Mouse (Mus musculus) cerebellum, postnatal 14 days (tissue): ENCODE measurements around the gene Zswim8.

Source experiments
- DNase-seq, 2 experiments: peaks; one replicate each; pipeline ENCODE4 v3.0.0; 2021; ENCODE audit warnings: mixed read lengths in 2 of 2

Zswim8 gene

DNA sequence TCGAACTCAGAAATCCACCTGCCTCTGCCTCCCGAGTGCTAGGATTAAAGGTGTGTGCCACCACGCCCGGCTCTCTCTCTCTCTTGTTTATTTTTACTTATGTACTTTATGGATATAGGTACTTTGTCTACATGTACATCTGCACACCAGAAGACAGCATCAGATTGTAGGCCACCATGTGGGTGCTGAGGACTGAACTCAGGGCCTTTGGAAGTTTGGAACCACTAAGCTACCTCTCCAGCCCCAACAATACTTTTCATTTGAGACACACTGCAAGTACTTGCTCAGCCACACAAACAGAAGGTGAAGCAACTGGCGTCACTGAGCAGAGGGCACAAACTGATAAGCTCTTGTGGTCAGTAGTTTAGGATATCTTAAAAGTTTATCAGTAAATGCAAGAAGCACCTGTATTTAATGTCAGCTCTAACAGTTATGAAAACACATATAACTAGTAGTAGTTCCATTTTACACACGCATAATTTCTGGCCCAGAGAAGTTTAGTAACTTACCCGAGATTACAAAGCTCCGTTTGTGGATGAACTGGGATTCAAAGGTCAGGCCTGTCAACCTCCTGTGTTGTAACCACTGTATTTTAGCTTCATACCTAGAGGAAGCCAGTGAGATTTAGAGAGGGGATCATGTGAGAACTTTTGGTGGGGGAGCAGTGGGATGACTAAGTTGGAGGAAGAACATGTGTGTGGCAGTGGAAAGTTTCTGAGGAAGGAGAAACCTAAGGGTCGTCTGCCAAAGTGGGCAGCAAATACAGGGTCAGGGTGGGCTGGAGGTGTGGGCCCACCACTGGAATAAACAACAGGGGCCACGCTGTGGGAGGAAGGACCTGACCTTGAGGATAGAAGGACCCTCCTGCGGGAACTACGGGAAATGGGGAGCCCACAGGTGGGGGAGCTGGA is 25.9 kb downstream of the Zswim8 start:
- DNase-seq = no peak

DNA sequence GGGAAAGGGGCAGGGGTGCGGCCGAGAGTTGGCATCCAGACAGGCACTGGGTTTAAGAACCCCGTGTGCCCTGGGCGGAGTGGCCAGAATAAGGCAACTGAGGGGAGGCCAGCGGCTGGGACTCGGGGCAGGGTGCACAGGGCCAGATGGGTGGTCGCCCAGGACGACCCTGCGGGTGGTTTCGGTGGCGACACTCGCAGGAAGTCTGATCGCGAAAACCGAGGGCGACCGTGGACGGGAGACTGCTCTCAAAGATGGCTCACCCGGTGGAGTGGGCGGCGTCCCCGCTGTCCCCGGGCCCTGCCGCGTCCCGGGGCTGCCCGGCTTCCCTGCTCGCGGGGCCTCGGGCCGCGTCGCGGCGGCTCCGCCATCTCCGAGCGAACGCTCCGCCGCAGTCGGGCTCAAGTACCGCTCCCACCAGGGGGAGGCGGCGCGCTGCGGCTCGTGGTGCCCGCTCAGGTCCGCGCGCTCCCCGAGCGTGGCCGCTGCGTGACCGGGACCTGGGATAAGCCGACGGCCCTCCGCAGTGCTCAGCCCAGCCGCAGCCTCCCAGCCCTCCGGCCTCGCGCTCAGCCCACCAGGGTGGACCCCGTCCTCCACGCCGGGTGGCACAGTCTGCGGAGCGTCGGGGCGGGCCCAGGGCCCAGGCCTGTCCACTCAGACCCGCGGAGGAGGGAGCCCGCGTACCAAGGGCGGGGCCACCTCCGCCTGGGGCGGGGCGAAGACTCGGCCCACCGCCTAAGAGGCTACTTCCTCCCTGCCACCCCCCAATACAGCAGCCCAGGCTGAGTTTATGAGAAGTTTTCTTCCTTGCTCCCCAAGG is 26.8 kb downstream of the Zswim8 start, which contains the start of gene Ndst2:
Gene Ndst2, minus strand, starts transcription at position 611 of the 823 bp plus-strand sequence.
- peak; percentile 88 to 92 for DNase-seq

DNA sequence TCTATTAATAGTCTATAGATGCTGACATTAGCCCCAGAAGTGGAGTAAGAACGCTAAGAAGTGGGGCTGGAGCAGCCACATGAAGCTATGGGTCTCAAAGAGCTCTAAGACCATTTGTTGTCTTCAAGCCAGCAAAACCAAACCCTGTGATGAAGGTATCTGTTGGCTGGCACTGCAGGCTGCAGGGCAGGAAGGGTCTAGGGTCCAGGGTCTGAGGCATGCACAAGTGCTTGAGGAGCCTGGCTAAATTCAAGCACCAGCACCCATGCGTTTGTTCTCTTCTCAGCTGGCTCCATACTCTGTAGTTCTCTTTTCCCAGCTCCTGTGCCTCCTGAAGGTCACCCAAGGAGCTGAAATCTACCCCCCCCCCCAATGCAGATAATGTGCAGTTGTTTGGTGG is 27.7 kb downstream of the Zswim8 start:
- no peak for DNase-seq

DNA sequence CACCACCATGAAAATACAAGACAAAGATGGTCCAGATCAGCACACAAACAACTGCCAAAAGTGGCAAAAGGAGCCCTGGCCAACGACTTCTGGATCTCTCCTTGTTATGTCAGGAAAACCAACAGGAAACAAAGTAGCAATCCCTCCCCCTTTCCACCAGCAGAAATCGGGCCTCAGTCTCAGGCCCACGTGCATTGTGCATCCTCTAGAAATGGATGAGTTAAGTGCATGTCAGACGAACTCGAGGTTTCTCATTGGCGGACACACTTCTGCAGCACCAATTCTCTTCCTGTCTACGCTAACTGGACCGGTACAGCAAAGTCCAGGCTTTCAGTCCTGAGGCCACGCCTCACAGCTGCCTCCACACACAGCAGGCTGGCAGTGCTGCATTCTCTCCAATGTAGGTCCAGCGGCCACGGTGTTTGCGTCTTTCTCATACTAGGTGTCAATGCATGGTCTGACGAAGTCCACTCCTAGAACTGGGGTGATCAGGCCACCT is 28.6 kb downstream of the Zswim8 start:
- DNase-seq = no peak

DNA sequence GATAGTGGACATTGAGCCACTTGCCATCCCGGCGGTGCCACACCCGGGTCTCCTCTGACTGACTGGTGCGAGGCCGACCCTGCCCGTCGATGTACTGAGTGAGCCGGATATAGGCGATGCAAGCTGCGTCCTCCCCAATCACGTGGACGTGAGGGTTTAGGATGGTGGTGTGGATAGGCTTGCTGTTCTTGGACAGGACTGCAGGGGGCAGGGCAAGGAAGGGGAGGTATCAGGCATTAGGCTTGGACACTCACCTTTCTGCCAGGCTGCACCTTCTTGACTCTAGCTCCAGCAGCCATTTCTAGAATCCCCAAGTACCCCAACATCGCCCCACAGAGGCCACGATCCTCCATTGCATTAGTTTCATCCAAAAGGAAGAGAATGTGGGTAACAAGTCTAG is 30.0 kb downstream of the Zswim8 start:
- DNase-seq = peak; percentile 63 to 85

DNA sequence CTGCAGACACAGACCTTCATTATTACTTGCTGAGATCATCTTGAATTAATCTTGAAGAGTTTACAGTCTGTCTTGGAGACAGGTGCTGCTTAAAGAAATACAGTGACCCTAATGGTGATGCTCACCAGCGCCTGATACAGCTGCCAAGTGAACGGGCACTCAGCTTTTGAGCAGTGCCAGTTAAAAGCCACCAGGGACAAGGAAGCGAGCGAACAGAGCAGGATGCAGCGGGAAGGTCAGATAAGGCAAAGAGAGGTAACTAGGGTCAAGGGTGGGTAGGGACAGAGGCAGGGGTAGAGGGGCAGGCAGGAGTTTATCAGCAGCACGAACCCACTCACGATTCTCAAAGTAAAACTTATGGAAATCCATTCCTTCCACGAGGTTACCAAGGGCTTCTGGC is 31.2 kb downstream of the Zswim8 start:
- no peak for DNase-seq

DNA sequence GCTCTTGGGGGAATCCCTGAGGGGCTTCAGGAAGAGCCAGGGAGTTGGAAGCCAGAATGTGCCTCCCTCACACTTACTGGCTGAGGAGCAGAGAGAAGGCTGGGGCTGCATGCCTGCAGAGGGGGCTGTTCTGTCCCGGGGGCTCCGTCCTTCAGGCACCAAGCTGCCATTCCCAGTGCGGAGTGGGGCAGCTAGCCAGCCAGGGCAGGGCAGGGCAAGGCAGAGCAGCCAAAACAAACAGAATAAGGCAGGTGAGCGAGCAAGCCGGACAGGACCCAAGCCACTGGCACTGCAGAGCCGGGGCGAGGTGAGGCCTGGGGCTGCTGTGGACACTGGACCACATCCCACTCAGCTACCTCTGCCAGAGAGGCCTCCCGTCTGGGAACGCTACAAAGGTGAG is 33.9 kb downstream of the Zswim8 start:
- DNase-seq = no peak

DNA sequence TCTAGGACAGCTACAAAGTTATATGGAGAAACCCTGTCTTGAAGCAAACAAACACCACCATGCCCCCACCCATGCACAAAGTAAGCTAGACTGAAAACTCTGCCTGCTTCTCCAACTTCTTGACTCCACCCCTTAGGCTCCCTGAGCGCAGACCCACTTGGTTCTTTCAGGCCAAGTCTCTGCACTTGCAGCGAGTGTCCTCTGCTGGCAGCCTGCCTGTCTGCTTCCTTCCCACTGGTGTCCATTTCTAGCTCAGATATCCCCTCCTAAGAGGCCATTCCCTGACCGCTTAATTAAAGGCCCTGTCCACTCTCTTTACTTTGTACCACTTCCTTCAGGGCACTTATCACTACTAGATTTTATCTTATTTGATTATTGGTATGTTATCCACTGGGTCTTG is 36.3 kb downstream of the Zswim8 start:
- DNase-seq = no peak

DNA sequence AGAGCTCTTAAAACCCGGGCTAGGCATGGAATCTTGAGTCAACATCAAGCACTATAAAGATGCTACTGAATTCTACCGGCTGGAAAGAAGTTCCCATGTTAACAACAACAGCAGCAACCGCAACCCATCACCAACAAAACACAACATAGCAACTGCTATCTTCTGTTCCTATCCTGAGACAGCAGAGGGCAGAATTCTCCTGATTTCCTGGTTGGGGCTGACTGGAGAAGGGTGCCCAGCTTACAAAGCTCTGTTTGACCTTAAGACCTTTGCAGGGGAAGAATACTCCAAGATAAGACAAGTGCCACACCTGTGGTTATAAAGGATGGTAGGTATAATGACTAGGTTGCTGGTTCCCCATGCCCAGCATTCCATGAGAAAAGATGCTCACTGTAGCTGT is 39.6 kb downstream of the Zswim8 start:
- no peak for DNase-seq

DNA sequence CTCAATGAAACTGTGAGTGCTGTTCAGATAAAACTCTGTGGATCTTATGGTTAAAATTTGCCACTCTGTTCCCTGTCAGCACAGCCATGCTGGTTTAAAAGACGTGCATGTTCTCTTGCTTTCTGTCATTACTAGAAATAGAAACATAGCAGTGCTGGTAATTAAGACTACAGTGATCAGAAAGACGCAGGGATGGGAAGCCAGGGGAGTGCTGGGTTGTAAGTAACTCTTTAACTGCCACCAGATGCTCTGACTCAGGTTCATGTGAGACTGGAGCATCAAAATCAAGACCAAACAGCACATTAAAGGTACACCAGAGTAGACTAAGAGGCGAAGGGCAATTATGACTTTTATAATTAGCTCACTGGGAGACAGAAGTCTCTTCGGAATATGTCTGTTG is 41.0 kb downstream of the Zswim8 start:
- DNase-seq = no peak

DNA sequence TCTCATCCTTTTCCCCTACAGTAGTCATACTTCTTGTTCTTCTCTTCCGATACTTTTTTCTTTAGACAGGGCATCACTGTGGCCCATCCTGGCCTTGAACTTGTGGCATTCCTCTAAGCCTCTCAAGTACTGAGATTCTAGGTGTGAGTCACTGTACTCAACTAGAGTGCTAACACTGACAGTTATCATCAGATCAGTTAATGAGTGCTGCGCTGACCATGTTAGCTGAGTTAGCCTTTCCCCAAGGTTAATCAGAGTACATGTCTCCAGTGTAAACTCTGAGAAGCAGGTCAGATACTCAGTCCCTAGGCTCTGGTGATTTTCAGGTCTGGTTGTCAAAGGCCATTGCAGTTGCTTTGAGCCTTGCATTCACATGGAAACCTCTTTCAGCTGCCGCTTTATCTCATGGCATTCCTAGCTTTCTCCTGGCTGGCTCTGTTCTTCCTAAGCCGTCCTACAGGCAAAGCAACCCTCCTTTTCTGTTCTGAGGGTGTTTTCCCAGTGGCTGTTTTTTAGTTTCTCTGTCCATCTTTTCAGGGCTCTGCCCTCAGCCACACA is 42.2 kb downstream of the Zswim8 start:
- no peak for DNase-seq

DNA sequence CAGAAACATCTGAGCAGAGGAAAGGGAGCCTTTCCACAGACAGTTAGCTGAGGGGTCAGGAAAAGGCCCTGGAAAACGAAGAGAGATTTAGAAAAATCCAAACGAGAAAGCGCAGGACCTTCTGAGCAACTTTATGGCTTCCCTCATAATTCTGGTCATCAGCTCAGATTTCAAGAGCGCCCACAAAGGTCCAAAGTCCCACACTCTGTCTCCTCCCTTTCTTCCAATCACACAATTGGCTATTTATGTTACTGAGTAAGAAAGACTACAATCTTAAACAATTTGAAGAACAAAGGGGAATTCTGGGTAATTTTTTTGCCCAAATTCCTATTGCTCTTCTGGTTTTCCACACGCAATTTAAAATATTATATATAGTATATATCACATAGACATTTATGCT is 43.2 kb downstream of the Zswim8 start:
- no peak for DNase-seq

DNA sequence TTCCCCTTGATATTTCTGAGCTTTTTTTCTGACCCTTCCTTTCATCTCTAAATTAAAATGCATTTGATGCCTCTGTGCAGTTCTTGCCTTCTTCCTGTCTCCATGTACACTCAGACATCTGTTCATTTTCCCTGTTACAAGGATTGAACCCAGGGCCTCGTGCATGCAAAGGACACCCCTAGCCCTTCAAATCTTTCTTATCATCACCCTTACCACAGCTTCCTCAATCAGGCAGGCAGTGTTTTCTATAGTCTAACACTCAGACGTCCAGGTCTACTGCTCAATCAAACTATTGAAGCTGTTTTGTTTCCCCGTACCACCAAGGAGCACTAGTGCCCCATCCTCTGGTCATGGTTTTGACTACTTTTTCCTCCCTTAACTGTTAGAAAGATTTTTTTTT is 46.4 kb downstream of the Zswim8 start:
- DNase-seq = no peak

DNA sequence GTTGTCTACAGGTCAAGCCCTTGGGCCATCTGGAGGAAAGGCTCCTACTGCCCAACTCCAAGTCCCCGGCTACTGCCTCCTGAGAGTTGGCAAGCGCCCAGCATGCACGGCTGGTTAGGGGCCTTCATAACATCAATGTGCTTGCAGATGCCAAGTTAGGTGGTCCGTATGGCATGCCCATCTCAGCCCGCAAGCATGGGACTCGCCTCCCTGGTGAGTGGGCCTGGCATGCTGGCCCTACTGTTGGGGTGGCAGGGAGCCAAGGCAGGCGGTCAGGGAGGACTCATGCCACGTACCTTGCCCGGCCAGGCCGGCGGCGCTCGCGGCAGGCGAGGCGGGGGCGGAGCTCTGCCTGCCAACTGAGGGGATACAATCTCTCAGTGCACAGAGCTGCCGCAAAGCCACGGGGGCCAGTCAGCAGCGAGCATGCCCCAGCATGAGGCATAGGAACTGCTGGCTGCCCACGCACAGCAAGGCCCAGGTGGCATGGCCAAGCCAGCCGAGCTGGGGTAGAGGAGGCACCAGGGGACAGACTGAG is 50.1 kb downstream of the Zswim8 start:
- DNase-seq = peak; percentile 79 to 88

DNA sequence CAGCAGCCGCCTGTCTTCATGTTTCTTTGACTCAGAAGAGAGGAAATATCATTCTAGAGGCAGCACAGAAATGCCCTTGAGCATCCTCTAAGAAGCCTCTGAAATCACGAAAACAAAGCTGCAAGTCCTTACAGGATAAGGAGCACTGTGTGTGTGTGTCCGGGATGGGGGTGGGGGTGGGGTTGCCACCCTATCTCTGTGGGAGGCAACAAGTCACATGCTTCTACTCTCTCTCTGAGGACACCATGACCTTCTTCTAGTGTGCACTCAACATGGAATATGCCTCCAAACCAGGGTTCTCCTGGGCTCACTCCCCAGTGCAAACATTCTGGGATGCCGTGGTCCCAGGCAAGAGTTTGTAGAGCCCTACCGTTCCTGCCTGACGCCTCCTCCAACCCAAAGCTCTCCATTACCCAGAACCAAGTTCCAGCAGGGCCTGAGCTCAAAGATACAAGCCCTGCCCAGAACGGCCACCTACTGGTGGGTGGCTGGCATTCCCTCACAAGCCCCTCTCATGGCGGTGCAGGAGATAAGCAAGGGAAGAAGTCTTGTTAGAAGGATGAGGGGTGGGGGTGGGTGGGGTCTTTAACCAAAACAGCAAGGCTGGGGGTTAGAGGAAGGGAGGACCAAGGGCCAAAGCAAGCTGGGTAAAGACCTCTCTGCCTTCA is 51.5 kb downstream of the Zswim8 start:
- no peak for DNase-seq

DNA sequence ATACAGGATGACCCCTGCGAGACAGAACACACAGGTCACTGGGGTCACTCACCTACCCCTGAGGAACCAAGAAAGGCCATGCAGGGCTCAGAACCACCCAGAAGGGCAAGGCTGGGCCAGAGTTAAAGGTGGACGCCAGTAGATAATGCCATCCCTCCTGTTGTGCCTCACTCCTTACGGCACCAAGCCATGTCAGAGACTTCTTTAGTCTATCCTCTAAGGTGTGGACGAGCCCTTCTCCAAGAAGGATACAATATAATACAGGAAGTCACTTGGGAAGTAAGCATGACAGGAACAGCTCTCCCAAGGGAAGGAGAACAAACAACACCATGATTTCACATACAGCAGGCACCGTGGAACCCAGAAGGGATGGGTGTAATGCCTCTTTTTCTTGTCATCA is 57.6 kb downstream of the Zswim8 start:
- no peak for DNase-seq

DNA sequence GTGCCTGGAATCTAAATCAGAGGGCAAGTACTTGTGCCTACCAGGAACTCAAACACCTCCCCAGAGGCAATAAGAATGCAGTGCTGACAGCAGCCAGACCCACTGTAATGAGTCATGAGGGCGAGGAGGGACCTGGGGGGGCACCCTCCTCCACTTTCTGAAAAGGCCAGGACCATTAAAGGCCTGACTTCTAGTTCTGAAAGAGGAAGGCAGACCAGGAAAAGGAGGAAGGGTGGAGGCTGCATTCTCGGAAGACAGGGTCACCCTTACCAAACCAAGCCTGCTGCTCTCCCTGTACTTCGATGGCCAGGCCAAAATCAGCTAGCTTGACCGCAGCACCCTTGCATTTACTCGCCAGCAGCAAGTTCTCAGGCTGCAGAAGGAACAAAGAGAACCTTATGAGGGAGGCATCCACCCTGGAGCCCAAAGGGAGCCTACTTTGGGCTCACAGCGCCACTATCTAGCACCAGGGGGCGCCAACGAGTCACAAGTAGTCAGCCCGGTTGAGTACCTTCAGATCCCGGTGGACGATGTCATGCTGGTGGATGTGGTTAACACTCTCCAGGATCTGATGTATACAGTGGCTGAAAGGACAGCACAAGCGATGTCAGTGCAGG is 58.4 kb downstream of the Zswim8 start:
- peak; percentile 90 to 95 for DNase-seq

DNA sequence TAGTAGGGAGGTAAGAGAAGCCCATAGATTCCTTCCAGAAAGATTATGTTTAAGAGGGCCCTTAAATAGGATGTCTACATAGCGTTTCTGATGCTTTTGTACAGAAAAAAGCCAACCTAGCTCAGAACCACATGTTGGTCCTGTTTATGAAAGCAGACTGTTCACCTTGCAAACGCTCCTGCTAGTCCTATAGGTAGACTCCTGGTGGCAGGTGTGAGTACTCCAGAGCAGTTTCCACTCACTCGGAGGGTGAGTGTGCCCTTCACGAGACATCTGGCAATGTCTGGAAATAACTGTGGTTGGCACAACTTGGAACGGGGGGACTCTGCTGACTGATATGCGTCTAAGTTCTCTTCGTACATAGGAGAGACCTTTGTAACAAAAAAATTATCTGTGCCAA is 60.6 kb downstream of the Zswim8 start:
- DNase-seq = no peak

DNA sequence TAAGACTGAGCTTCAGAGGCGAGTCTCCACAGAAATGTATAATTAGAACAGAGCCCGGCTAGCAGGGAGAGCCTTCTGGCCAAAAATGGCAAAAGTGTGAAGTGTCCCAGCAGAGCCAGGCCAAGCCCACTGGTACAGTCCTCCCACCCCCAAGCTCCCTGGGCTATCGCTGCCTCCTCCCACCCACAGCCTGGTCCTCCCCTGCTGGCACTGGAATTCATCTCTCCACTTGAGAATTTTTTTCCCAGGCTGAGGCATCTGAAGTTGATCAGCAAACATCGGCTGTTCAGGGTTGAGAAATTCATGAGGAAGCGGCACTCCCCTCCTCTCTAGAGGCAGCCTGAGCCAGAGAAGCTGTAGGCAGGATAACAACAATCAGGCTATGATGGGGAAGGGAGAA is 61.2 kb downstream of the Zswim8 start:
- DNase-seq = no peak

DNA sequence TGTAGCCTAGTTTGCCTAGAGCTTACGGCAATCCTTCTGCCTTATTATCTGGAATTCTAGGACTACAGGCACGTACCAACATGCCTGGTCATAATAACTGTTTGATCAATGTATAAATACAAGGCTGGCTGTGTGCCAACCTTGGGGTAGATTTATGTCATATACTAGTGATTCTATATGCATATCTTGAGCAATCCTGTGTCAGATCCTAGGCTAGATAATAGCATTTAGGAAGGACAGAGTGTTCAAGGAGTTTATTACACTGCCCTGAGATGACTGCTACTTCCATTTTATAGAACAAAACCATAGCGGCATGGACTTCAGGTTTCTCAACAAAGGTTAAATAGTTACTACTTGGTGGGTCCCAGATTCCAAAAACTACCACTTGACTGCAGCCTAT is 64.6 kb downstream of the Zswim8 start:
- DNase-seq = no peak

DNA sequence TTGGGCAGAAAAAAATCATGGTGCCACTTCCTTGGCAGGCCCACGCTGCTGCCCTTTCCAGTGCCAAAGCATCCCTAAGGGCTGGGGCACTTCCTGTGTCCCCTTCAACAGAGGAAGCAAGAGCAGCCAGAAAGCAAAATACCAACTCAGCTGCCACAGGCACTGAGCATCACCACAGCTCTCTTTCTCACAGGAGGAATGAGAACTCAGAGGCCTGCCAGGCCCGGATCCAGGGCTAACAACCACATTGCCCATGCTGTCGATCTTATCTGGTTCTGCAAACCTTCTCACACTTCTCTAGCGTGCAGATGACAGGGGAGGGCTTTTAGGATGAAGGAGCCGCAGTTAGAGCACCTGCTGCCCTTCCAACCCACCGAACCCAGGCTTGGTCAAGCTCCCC is 65.5 kb downstream of the Zswim8 start:
- no peak for DNase-seq
